Mouse (Mus musculus): ENCODE results near the gene Trpm8. TPM values are rescaled to one million over a fixed set of nuclear protein-coding genes. Genes with fewer than 3 reads are reported as not detected.

Gene Trpm8
- total RNA-seq, 4 experiments from 2014 or later = 0.09 to 0.22 TPM; not detected in 2

DNA sequence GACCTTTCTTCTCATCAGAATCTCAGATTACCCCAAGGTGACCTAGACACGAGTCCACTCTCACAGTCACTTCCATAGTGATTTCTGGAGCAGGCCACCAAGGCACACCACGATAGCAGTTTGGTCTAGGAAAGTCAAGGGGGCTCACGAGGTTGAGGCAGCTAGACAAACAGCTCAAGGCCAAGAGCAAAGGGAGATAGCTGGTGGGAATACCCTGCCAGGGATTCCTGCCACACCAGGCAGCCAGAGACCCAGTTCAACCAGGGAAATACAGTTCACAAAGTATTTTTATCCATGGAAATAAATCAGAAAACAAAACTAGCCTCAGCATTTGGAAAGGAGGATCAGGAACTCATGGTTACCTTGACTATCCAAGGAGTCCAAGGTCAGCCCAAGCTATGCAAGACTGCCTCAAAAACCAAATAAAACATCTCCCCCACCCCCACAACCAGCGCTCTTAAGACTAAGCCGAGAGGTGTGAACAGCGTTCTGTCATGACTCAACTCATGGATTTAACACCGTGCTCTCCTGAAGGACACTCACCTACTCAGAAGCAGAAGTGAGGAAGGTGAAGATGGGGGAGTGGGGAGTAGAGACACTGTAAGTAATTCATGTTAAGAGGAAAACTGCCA, 13.1 kb upstream of the Trpm8 start:
- DNase-seq (ENCODE audit: low spot score in 2 of 2) = no peak

DNA sequence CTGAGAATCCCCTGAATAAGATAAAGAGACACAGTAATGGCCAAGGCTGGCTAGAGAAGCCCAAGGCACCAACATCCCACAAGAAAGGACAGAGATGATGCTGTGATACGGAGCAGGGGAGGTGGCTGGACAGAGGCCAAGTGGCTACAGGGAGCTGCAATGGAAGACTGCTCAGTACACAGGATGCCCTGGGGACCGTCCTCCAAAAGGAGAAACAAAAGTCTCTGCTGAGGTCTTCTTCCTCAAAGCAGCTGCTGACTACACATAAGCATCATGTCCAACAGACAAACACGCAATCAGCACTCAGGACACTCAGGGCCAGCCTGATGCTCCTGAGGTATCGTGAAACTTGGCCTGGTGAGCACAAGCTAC, 12.6 kb upstream of the Trpm8 start:
- DNase-seq (ENCODE audit: low spot score in 2 of 2) = no peak

DNA sequence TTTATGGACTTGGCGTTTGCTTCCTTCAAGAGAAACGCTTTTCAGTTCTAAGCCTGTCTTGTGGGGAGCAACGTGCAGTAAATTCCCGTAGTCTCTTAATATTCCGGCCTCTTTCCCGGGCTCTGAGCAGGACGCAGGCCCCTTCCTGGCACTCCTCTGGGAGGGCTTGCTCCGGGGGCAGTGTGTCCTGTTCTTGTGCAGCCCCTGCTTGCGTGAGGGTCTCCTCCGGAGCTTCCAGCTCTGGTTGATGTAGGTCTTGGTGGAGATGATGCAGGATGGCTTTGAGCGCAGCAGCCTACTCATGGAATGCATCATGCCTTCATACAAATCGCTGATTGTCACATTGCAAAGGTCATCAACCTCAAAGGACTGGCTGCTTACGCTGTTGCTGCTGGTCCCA, 11.3 kb upstream of the Trpm8 start:
- DNase-seq (ENCODE audit: low spot score in 2 of 2) = no peak

DNA sequence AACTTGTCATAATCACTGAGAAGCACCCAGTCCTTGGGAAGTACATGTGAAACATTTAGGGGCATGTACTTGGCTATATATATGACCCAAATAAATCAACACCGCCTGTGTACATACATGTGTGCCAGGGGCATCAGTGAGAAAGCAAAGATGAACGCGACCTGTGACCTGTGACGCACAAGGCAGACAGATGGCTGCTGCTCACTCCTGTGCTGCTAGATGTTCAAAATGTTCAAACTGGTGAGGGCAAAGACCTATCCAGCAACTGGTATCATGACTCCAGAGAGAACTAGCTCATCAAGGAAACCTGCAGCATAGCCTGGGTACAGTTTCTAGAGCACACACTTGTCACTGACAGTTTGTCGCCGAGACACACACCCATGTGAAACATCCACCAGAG, 10.0 kb upstream of the Trpm8 start:
- no peak for DNase-seq (ENCODE audit: low spot score in 2 of 2)

DNA sequence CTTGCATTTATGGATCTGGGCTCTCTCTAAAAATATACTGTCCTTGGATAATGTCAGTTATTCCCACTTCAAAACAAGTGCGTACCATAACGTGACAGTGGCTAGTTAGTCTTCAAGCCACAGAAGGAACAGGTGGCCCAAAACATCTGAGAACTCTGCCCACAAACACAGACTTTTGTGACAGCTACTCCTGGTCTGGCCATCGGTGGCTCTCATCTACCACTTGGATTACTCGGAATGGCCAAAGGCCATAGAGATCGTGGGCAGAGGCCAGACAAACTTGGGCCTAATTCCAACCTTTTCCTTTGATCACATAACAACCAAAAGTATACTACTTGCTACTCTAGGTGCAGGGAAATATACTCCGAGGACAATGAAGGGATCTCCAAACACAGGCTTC, 9.4 kb upstream of the Trpm8 start:
- no peak for DNase-seq (ENCODE audit: low spot score in 2 of 2)

DNA sequence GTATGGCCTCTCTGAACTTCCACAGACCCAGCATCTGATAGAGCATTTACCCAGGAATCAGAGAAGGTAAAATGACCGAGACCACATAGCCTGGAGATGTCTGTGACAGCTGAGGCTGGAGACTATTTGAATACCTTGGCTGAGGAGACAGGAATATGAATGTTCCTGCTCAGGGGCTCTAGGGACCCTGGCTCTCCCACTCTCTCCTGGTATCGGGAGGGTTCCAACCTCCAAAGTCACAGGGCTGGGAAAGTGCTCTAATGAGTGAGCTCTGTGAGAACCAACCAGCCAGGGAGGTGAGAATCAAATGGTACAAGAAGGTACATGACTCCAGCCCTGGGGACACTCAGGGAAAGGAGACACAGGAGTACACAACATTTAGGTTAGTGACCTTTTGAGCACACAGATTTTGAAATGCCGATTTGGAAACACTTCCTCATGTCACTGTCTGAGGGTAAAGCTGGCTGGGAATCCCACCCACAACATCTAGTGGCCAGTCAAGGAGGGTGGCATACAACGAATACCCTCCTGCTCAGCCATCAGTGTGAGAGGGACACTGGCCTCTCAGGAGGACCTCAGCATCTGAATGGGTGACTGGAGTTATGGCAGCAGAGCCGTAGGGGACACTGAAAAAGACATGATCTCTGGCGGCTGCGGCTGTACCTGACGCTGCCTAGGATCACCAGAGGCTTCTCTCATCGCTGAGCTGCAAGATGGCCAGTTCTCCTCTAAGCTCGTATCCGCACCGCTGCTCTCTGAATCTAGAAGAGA, 7.7 kb upstream of the Trpm8 start:
- no peak for DNase-seq (ENCODE audit: low spot score in 2 of 2)

DNA sequence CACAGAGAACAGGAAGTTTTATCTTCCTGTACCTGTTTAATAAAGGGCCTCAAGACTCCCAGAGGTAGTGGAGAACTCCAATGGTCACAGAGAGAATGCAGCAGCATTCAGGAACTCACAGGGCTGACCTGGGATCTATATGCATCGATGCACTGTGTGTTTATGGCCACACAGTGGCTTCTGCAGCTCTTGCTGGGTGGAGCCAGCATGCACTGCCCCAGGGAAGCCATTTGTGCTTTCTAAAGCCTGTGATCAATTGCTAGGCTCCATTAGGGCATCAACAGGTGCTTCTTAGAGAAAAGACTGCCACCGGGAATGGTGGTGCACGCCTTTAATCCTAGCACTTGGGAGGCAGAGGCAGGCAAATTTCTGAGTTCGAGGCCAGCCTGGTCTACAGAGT, 4.6 kb upstream of the Trpm8 start:
- DNase-seq (ENCODE audit: low spot score in 2 of 2) = no peak

DNA sequence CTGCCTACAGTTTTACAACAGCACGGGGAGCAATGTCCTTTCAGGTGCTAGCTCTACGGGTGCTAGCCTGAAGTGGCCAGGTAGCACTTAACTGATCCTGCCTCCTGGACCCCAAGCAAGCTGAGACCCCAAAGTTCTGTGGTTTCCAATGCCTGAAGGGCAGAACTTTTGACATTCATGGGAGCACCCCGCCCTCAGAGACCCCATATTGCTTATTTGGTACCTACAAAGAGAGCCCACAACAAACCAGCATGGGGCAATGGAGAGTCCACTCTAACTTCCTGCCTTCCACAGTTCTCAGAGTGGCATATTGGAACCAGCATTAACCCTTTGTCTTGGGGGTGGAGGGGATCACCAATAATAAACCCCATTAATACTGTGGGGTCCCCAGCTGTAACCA, 4.1 kb upstream of the Trpm8 start:
- no peak for DNase-seq (ENCODE audit: low spot score in 2 of 2)

DNA sequence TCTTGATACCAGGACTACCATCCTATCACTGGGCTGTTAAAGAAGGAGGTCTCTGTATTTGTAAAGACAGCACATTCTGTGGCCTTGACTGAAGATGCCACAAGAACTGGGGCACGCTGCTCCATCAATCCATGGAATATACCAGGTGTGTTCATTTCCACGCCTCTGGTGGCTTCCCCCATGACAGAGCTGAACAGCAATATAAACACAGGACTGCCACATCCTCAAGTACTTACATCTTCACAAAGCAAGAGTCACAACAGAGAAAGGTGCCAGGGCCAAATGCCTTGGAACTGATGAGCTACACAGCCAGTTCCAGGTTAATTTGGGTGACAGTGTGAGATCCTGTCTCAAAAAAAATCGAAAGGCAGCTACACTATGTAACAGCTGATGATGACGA, 3.6 kb upstream of the Trpm8 start:
- DNase-seq (ENCODE audit: low spot score in 2 of 2) = no peak

DNA sequence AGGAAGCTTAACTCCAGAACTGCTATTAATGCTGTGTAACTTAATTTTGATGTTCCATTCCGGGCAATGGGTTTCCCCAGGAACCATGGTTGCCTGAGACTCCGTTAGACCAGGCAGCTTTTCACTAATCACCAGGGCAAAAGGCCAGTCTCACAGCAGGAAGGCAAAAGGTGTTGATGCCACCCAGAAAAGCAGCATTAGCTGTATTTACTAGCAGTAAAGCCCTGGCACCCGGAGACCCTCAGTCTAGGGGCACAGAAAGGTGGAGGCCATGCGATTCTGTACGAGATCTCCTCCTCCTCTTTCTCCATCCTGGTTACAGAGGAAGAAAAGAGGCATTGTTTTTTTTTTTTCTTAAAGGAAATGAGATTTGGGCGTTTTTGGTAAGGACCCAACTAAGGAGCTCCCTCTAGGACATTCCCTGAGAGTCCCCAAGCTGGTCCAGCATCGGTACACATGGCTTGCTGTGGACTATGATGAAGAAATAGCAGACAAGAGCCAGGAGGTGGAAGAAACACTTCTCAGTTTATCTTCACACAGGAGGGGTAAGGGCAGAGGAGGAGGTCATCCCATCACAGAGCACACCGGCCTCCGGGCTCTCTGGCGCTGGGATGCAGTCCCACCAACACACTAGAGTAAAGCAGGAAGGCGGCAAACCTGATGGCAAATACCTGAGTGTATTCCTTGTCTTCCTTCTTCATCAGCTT, 2.9 kb upstream of the Trpm8 start:
- DNase-seq (ENCODE audit: low spot score in 2 of 2) = no peak

DNA sequence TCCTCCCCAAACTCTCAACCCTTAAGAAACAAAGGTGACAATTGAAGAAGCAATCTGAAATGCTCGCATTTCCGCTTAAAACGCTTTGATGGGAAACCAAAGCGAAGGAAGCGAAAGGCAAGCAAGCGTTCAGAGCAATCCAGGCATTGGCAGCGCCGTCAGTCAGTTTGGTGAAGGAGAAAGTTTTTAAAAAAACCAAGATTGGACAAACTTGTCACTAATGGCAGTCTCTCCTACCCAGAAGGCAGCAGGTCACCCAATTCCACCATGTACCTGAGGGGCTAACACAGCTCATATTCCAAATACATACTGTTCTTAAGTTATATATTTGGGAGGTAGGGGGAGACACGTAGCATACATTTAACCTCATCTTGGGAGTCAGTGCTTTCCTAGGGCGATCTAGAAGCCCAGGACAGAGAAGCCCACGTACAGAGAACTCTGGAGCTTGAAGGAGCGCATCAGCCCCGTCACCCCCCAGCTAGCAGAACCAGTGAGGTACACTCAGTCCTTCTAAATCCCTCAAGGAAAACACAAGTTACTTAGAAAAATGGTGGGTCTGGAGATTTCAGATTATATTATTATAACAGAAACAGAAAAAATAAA, 2.3 kb upstream of the Trpm8 start:
- DNase-seq (ENCODE audit: low spot score in 2 of 2) = no peak

DNA sequence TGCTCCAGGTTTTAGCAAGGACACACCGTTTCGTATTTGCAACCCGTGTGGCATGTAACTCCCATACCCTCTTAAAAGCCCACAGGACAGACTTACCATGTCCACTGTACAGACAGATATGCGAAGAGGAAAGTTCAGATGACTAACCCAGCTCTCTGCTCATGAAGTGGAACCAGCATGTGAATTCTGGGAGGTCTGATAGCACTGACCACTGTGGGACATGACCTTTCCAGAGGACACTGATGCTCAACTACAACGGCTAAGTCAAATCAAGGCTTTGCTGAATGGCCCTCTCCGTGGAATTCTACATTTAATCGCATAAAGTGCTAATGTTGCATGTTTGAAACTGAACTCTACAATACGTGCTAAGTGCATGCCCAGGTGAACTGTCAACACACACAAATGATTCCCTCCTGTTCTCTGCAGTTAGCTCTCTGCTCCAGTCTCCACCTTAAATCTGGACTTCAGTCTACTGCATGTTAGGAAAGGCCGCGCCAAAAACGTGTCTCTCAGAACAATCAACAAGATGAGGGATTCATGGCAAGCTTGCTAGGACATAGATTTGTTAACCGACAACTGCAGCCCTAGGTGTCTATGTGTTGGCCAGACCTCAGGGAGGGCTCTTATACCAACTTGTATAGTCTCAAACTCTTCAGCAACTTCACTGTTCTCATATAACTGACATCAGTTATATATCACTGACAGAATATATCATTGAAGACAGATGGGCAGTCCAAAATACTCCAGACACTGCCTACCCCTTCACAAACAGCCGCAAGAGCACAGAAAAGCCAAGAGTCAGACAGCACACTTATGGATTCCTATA, 1.6 kb upstream of the Trpm8 start:
- DNase-seq (ENCODE audit: low spot score in 2 of 2) = no peak

DNA sequence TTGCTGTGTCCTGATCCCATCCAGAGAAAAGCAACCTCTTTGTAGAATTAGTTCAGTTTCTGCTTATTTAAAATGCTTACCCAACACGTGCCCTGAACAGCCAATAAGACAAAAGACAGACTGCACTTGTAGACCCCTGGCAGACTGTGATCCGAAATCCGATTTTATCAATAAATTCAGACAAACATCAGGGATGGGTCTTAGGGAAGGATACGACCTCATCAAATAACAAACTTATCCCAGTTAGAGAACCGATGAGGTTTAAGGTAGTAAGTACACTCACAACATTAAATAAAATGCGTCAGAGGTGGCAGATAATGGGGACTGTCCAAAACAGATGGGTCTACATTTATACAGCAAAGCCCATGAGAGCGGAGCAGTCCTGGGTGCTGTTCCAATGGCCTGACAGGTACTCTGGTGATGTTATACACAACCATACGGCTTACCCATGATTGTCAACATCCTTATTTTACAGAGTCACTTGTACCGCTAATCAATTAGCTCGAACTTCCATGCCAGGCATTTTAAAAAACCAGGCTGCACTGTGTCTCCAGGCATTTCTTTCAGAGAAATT, 850 bp upstream of the Trpm8 start:
- DNase-seq (ENCODE audit: low spot score in 2 of 2) = no peak

DNA sequence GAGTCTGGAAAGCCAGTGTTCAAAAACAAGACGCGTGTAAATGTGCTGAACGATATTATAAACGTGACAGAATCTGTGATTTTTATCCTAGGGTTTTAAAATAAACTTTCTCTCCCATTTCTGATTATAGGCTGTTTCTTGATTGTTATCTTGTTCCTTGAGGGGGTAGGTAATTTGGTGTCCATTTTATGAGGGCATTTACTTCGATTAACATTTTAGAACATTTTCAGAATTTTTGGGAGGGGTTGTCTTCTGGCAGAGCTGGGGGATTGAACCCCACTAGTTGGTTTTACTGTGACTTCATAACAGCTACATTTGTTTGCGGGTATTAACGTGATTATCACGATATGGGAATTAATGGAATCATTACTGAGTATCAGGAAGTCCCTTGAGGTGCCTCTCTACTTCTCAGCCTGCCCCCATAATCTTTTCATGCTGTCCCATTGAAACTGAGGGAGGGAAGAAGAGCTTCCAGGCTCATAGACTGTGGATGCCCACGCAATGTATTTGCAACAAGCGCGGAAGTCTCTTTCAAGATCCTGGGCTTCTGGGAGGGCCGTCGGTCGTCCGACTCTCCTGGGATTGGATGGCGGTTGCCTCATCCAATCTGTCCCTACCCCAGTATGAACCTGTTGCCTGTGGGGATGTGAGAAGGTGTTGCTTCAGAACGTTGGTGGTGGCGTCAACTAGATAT, 504 bp downstream of the Trpm8 start:
- DNase-seq (ENCODE audit: low spot score in 2 of 2) = no peak

DNA sequence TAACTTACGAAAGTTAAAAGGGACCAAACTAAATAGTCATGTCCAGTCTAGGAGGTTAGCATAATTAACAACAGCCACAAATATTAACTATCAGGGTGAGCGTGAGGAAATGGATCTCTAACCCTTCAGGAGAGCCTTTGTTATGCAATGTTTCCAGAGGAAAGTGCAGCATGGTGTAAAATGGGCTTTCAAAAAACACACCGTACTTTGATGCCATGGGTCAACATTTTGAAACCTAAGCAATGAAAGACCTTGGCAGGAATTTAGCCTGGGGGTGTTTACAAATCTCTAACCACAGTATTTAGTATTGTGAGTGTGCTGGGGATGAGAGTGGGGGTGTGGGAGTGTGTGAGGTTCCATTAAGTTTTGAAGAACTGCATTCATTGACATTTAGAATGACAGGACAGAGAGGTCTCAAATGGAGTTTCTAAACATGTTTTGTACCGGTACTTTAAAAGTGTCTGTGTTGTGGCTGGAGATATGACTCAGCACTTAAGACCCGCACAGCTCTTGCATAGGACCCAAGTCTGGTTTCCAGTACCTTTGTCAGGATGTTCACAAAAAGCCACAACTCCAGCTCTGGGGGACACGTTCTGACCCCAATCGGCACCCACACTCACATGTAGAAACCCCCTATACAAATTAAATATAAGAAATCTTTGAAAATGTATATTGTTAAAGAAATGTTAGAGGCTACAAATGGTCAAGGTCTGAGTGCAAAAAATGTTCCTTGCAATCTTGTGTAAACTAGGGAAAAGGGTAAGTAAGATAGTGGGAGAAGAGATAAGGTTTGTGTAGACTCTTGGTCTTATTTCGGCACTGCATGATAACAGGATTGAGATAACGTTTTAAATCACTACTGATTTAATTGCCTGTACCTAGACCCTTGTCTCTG, 1.9 kb downstream of the Trpm8 start:
- DNase-seq (ENCODE audit: low spot score in 2 of 2) = no peak

DNA sequence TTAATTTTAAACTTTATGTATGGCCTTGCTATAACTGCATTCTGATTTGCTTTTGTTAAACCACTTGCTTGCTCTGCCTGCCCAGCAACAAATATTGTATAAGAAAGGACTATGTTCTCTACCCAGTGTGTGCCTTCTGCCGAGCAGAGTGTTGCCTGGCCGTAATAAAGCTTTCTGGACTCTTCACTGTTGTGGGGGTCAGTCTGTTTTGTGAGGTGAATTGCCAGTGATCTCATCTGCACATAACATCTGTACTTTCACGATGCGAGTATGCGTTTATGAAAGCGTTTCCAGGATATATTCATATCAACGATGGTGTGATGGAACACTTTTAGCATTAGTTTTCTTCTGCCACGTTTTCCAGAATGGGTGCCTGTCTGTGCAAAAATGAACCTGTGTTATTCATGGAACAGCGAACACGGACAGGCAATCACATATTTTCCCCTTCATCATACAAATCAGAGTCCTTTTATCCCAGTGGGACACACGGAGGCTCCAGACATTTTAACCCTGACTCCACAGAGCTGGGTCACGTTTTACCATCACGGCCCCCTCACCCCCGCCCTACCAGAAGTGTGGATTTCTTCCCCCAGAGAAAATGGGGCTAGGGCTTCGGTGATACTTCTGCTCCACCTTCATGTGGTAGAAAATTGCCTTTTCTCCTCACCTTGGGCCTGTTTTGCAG, 2.7 kb downstream of the Trpm8 start:
- no peak for DNase-seq (ENCODE audit: low spot score in 2 of 2)

DNA sequence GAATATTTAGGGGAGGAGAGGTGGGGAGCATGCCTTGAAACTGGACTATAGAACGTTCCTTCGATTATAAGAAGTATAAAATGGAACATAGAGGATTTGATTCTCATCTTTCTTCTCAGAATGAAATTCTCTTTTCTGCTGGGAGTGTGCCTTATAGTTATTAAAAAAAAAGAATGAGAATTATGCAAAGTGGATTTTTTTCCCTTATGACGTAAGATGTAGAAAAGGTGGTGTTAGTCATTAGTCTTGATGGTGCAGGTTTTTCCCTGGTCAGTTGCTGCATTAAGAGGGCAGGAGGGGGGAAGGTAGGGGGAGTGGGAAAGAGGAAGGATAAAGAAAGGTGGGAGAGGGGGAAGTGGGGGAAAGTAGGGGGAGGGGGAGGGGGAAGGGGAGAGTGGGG, 4.8 kb downstream of the Trpm8 start:
- DNase-seq (ENCODE audit: low spot score in 2 of 2) = no peak

DNA sequence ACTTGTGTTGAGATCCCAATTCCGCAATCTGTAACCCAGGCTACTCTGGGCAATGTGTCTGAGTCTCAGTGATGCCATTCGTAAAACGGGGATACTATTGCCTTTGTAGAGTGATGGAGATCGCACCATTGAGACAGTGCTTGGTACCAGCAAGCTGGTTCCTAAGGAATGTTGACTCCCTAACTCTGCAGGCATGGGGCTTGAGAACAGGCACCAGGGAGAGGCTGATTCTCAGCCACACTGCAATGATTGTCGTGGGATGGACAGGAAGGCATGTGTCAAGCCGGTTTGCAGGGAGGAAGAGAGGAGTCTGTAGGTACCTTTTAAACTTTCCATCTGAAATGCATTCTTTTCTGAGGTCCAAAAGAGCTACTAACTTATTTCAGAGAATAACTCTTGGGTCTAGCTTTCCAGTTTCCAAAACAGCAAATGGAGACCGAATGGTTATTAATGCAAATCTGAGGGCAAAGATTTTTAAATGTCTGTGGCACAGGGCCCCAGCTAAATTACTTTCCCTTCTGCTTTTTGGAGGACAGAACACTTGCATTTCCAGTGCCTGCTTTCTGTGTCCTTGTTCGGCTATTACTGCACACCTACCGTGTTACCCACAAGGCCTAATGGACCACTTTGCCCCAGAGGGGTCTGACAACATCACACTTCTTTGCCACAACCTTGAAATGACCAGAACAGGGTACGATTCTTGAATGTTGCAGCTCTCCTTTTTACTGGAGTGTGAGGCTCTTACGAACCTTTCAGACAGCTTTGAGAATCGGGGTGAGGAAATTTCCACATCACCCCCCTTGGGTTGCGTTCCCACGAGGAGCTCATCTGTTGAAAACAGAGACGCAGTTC, 6.1 kb downstream of the Trpm8 start:
- DNase-seq (ENCODE audit: low spot score in 2 of 2) = no peak

Data from layer of hippocampus, adult 8-10 months (tissue).